Mouse (Mus musculus): Measurements from ENCODE around the gene D17H6S53E.
"Not testable (repeated sequence)": the region's sequence is repeated elsewhere in the genome, so short reads cannot be mapped to it uniquely, and the experiment has no call there.

The D17H6S53E gene

DNA sequence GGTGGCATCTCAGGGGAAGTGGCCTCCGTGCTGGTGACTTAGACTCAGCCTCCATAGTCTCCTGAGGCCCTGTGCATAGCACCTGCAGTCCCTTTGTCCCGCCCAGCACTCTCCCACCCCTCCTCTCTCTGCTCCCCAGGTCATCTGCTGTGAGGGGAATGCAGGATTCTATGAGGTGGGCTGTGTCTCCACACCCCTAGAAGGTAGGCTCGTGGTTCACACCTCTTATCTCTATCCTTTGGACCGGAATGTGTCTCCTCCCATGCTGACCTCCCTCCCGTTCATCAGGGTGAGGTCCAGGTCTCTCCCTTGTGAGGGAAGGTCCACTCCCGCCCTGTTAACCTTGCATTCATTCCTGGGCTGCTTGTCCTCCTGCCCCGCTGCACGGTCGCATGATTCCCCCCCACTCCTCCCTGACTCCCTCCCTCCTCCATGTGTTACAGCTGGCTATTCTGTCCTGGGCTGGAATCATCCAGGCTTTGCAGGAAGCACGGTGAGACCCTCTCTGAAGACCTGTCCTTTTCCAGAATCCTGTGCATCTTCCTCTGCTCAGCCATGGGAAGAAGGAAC, 25.9 kb upstream of the D17H6S53E start:
- in situ Hi-C loops (cut with MboI; ENCODE audit: low sequenced_read_pairs) = no loop called here

DNA sequence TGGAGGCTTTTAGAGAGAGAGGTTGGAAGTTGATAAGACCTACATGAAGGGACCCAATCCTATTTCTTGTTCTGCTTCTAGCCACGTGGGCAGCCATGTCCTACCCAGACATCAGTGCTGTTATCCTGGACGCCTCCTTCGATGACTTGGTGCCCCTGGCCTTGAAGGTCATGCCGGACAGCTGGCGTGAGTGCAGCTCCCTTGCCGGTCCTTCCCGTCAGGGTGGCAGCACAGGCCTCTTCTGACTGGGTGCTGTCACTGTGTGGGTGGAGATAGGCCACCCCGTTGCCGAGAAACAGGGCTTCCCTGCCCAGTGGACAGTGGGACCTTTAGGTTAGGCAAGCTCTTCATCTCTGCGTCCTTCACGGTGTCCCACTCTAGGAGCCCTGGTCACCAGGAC, 25.0 kb upstream of the D17H6S53E start:
- in situ Hi-C loops (cut with MboI; ENCODE audit: low sequenced_read_pairs) = no loop called here

DNA sequence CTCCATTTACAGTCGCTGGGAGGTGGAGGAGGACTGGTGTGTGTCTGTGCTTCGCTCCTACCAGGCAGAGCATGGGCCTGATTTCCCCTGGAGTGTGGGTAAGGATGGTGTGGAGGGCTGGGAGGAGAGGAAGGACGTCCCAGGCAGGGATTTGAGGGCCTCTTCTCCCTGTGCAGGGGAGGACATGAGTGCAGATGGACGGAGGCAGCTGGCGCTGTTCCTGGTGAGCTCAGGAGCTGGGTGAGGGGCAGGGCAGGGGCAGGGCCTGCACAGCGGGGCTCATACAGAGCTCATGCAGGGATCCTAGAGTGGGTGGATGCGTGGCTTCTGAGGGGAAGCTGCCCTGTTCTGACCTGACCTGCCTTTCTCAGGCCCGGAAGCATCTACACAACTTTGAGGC, 23.9 kb upstream of the D17H6S53E start:
- in situ Hi-C loops (cut with MboI; ENCODE audit: low sequenced_read_pairs) = no loop called here

DNA sequence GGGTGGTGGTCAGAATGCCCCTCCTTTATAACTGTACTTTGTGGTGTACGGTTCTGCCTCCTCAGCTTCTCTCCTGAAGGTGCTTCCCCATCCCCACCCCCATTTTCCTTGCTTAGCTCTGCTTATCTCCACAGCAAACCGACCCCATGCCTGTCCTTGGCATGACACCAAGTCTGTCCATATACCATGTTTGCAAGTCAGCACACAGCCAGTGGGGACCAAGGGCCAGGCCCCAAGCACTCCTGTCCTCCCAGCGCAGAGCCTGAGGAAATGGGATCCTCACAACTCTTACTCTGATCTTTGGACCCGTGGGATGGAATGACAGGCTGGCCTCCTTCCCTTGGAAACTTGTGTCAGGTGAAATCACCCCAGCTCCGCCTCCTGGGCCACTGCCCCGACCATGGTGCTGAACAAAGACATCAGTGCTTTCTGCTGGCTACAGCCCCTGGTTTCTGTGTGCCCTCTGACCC, 22.9 kb upstream of the D17H6S53E start:
- in situ Hi-C loops (cut with MboI; ENCODE audit: low sequenced_read_pairs) = no loop called here

DNA sequence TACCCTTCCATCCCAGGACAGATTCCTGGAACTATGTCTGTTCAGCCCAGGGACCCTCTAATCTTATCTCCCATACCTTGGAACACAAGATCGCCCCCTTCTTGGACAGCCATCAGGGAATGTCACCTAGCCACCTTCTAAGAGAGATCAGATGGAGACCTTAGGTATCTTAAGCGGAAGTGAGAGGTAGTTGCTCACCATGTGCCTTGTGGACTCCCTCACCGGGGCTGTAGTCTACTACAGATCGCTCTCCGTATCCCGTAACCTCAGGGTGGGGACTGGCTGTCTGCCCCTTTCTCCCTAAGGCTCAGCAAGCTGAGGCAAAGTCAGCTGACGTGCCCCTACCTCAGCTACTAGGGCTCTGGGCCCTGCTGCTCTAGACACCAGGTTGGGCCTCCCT, 22.1 kb upstream of the D17H6S53E start:
- in situ Hi-C loops (cut with MboI; ENCODE audit: low sequenced_read_pairs) = no loop called here

DNA sequence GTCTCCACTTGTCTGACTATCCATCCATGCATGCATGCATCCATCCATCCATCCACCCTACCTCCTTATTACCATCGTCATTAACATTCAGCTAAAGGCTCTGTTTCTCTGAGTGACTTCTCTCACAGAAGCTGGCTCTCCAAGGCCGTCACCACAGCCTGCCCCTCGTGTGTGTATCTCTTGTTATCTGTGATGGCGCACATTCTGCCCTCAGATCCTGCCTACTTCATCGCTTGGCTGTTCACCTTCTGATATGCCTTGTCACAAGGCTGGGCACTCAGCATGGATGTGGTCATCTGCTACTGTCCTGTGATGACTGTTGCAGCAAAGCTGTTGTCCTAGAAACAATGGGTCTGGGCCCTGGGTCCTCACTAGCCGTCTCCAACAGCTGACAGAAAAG, 21.4 kb upstream of the D17H6S53E start:
- in situ Hi-C loops (cut with MboI; ENCODE audit: low sequenced_read_pairs) = no loop called here

DNA sequence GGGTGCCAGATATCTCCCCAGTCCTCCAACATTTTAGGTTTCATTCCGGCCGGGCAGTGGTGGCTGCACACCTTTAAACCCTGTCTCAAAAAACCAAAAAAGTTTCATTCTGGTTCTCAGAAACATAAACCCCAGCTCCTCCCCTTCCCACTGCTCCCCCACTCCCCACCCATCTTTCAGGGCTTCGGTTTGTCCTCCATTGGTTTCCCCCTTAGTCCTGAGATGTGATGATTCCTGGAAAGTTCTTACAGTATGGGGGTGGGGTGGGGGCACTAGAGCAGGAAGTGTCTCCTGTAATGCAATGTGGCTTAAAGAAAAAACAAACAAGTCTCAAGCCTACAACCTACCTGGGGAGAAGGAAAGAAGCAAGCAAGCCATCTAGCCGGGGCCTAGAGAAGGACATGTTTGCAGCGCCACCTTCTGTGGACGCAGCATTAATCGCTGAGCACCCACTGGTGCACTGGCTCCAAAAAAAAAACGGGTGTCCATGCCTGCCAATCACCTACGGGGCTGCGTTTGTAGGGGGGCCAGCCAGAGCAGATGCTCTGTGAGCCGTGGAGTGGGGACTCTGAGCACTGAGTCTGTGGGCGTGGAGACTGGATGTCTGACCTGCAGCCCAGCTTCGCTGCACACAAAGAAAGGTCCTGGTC, 20.3 kb upstream of the D17H6S53E start:
- in situ Hi-C loops (cut with MboI; ENCODE audit: low sequenced_read_pairs) = no loop called here

DNA sequence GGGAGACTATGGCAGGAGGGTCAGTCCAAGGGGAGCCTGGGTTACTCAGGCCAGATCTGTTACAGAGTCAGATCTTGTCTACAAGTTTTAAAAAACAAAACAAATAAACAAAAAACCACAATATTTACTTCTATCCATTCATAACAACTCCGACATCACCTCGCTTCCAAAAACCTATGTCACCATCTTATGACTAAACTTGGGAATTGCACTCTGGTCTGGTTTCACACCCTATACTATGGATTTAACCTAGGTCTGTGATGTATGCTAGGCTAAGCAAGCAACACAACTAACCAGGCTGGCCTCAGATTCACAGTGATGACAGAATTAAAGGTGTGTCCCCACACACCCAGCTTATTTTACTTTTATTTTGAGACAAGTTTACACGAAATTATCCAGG, 19.7 kb upstream of the D17H6S53E start:
- in situ Hi-C loops (cut with MboI; ENCODE audit: low sequenced_read_pairs) = no loop called here

DNA sequence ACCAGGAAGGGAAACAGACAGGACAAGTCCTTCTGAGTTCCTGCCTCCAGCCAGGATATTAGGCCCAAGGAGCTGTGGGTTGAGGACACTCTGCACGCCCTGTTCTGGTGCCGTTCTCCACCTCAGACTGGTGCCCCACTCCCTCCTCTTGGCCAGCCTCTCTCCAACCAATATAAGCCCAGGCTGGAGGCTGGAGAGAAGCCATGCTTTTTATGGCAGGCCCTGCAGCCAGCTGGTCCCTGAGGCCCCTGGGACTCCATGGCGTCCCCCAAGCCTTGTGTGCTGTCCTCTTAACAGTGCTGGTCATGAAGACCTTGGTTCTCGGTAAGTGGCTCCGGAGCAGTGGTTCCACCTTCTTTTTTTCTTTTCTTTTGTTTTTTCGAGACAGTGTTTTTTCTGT, 18.1 kb upstream of the D17H6S53E start, which contains the start of gene Ly6g5c:
TSS of gene Ly6g5c (plus strand) at position 183 of the 400 bp plus-strand sequence.
- in situ Hi-C loops (cut with MboI; ENCODE audit: low sequenced_read_pairs) = no loop called here

DNA sequence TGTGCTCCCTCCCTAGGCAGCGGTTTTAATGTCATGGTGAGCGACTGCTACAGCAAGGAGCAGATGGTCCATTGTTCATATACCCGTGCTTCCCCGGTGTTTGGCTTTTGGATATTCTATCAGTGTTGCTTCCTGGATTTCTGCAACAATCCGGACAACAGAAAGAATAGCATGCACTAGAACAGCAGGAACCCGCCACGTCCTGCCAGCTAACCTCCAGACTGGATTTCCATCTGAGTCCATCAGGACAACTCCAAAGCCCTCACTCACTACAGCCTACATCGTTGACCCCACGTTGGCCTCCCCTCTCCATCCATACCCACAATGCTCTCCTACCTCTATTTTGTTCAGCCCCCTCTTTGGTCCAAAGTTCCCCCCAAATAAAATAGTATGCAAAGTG, 14.4 kb upstream of the D17H6S53E start:
- in situ Hi-C loops (cut with MboI; ENCODE audit: low sequenced_read_pairs) = no loop called here

DNA sequence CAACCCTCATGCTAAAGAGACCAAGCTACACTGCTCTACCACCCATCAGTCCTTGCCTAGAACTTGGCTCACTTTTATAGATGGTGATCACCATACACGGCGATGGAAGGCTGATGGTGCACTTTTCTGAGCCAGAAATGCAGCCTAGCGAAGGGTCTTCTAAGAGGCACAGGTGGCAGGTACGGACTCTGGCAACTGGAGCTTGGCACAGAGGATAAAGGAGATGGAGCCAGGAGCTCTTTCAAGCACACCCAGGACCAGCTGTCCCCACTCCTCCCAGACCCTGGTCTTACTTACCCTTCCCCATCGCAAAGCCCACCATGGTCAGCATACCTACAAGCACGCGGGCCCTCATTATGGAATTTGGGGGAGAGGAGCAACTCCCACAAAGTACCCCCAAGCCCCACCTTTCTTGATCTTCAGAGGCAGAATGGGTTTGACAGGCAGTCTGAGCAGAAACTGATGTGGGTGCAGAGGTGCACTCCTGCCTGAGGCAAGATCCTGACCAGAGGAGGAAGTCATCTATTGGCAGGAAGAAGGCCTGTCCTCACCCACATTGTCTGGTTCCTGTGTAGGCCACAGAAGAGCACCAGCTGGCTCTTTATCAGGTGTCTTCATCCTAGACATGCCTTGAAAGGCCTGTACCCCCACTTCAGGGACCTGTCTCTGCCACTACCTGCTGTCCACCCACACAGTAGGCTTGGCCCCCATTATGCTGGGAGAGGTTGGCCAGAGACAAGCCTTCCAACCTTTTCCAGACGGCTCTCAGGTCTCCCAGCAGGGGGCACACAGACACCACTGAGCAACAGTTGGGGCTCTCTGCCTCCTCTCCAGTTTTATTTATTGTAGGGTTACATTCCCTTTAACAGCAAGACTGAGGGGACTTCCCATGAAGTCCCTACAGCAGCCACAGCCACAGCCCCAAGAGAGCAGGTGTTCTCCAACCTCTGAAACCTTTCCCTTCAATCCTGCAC, 10.8 kb upstream of the D17H6S53E start, which contains the start of gene Ly6g5b:
TSS of gene Ly6g5b (minus strand) at position 383 of the 974 bp plus-strand sequence.
- in situ Hi-C loops (cut with MboI; ENCODE audit: low sequenced_read_pairs) = no loop called here

DNA sequence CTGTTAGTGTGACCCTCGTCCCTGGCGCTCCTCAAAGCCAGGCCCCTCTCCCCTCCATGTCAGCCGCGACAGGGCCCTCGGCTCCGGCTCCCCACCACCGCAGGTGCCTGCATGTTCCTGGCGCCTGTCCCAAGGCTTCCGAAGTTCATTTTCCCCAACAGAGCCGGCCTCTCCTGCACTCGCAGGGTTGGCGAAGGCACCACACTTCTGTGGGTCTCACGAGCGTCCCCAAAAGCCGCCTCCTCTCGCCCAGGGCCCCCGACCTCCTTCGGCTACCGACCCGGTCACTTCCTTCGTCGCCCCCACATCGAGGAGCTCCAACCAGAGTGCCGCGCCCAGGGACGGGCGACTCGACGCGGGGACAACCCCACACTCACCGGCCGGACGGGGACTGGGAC, 5.4 kb upstream of the D17H6S53E start:
- in situ Hi-C loops (cut with MboI; ENCODE audit: low sequenced_read_pairs) = no loop called here

DNA sequence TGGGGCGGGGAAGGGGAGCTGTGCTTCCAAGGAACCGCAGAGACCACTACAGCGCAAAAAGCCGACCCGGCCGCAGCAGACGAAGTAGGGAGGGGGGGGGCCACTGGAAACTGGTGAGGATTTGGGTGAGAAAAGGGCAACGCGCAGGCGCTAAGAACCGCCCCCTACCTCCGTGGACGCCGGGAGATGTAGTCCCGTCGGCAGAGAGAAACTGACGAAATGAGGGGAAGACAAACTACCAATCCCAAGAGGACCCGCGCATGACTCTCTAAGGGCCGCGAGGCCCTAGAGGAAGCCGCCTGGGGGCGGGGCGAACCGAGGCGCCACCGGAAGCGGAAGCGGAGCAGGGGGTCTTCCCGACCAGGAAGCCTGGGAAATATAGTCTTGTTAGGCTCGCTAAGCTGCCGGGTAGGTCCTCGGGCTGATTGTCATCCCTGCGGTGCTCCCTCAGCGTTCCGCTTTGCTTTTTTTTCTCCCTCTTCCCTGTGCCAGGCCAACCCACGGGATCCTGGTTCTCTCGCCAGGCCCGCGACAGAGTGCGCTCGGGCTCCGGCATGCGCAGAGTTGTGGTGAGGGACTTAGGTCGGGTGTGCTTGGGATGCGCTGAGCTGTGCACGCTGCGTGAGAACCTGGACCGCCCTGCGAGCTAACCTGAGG, 4.9 kb upstream of the D17H6S53E start, which contains the start of gene Gpank1:
TSS of gene Gpank1 (plus strand) at position 313 of the 657 bp plus-strand sequence.
- in situ Hi-C loops (cut with MboI; ENCODE audit: low sequenced_read_pairs) = no loop called here

DNA sequence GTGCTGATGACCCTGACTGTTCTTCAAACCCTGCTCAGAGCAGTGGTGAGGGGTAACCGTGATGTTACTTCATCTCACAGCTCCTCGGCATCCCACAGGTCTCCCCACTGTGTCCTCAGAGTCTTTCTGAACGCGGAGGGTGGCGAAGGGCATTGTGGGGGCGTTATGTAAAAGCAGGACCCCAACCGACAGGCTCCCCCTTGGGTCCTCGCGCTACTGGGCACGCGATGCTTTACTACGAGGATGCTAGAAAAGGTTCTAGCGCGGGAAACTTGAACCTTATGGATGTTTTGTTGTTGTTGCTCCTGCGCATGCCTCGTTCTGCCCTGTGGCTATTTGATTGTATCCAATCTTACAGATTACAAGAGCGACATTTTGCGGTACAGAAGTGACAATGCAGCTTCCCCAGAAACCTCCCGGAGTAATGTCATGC, 4.3 kb upstream of the D17H6S53E start, which contains the start of gene Csnk2b:
TSS of gene Csnk2b (minus strand) at position 183 of the 433 bp plus-strand sequence.
- in situ Hi-C loops (cut with MboI; ENCODE audit: low sequenced_read_pairs) = no loop called here

DNA sequence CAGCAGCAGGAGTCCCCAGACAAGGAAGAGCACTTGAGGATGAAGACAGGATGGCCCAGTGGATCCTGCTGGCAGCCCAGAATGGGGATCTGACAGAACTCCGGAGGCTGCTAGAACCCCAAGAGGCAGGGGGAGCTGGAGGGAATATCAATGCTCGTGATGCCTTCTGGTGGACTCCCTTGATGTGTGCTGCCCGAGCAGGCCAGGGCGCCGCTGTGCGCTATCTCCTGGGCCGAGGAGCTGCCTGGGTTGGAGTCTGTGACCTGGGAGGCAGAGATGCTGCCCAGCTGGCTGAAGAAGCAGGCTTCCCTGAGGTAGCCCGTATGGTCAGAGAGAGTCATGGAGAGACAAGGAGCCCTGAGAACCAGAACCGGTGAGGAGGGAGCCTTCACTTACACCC, 2.9 kb upstream of the D17H6S53E start:
- in situ Hi-C loops (cut with MboI; ENCODE audit: low sequenced_read_pairs) = not testable (repeated sequence)

DNA sequence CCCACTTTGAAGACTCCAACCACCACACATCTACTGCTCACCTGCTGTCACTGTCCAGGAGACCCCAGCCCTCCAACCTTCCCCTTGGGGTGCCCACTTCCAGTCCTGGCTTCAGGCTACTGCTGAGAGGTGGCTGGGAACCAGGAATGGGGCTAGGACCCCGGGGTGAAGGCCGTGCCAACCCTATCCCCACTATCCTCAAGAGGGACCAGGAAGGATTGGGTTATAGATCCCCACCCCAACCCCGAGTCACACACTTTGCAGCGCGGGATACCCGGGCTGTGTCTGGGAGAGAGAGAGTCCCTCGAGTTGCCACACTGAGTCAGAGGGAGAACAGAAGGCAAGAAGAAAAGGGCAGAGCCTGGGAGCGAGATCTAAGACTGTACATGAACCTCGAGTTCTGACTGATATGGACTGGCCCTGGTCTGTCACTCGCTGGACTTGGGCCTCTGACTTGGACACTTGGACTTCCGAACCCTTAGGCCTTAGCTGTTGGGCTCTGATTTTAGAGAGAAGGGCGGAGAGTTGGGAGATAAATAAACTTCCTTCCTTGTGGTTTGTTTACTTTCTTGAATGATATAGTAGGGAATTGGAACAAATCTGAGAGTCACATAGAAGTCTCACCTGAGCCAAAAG, 1.8 kb upstream of the D17H6S53E start:
- in situ Hi-C loops (cut with MboI; ENCODE audit: low sequenced_read_pairs) = not testable (repeated sequence)

DNA sequence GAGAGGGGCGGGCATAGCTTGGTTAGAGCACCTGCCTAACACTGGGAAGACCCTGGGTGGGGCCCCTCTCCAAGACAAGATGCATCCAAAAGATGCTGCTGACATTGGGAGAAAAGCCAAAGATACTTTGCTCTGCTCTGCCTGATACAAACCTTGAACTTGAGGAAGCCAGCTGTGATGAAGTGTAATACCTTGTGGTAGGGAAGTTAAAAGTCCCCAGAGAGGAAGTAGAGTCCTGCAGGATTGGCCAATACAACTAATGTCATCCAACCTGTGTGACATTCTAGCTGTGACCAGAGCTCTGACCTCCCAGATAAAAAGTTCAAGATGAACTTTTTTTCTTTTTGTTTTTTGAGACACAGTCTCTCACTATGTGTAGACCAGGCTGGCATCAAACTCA, 1.1 kb upstream of the D17H6S53E start:
- in situ Hi-C loops (cut with MboI; ENCODE audit: low sequenced_read_pairs) = no loop called here

DNA sequence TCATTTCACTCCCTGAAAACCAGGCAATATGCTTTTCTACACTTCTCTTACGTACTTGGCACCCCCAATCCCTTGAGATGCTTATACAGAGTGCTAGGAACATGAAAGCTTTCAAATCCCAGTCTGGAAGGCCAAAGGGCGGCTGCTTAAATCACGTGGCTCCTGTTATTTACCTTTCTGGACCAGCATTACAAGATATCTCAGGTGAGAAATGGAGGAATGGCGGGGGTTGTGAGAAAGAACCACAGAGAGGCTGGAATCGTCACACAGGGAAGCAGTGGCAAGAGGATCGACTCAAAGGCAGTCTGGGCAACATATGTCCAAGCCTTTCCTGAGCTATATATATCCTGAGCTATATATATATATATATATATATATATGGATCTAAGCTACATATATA, 595 bp upstream of the D17H6S53E start:
- in situ Hi-C loops (cut with MboI; ENCODE audit: low sequenced_read_pairs) = no loop called here

DNA sequence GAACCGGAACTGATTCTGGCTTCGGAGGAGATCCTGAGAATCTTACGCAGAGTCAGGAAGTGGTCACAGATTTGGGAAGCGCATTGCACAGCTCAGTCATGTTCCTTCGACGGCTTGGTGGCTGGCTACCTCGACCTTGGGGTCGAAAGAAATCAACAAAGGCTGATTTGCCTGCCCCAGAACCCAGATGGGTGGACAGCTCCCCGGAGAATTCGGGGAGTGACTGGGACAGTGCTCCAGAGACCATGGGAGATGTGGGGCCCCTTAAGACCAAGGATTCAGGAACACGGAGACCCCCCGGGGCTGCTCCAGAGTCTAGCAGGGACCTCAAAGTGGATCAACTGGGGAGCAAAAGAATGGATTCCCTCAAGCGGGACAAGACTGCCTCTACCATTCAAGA, 844 bp downstream of the D17H6S53E start:
- in situ Hi-C loops (cut with MboI; ENCODE audit: low sequenced_read_pairs) = no loop called here

DNA sequence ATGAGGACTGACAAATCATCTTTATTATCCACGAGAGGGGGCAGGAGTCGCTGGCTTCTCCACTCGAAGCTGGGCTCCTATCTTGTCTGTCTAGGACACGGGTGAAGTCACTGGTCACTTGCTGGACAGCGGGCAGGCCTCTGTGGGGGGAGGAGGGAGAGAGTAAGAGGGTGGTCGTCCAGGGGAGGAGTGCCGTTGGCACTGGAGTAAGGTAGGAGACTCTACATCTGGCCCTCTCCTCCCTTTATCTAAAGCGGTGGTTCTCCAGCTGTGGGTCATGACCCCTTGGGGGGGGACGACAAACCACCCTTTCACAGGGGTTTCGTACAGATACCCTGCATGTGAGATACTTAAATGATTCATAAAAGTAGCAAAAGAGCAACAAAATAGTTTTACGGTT, 2.8 kb downstream of the D17H6S53E start:
- in situ Hi-C loops (cut with MboI; ENCODE audit: low sequenced_read_pairs) = no loop called here
